Mouse (Mus musculus) lung, embryonic 16.5 days (tissue): ENCODE measurements around the gene Lsm12. TPM values are rescaled to one million over a fixed set of nuclear protein-coding genes. Genes with fewer than 3 reads are reported as not detected.
"Not testable (repeated sequence)": the region's sequence is repeated elsewhere in the genome, so short reads cannot be mapped to it uniquely, and the experiment has no call there.

Experiments used
- ATAC-seq: fragments of 200-750 bp; cut with Nextera tagmentation; 2 replicates; pipeline ENCODE4 v1.8.0; 2017; ENCODE audit warnings: low read depth, mild to moderate bottlenecking, moderate library complexity
- H3K27ac ChIP-seq: fragments of 300-500 bp; sonication (generic); 2 replicates; pipeline ENCODE4 v1.5.1; 2014; ENCODE audit warnings: mild to moderate bottlenecking, control low read depth, low read length
- H3K27me3 ChIP-seq: fragments of 300-500 bp; sonication (generic); 2 replicates; pipeline ENCODE4 v1.6.1; 2014; ENCODE audit warnings: low read depth, low read length, mixed read lengths; ENCODE audit not compliant: control insufficient read depth, insufficient read depth
- H3K36me3 ChIP-seq: fragments of 300-500 bp; sonication (generic); 2 replicates; pipeline ENCODE4 v1.6.1; 2014; ENCODE audit warnings: low read length; ENCODE audit not compliant: control insufficient read depth, insufficient read depth
- H3K4me1 ChIP-seq: fragments of 300-500 bp; sonication (generic); replicated peaks from 2 replicates; pipeline ENCODE4 v1.6.1; 2014; ENCODE audit warnings: low read length, mixed read lengths; ENCODE audit not compliant: control insufficient read depth, insufficient read depth
- H3K4me2 ChIP-seq: fragments of 300-500 bp; sonication (generic); 2 replicates; pipeline ENCODE4 v1.6.1; 2014; ENCODE audit warnings: low read depth, low read length, control low read depth
- H3K4me3 ChIP-seq: fragments of 300-500 bp; sonication (generic); 2 replicates; pipeline ENCODE4 v1.5.1; 2014; ENCODE audit warnings: mild to moderate bottlenecking, low read length, control low read depth
- H3K9ac ChIP-seq: fragments of 300-500 bp; sonication (generic); 2 replicates; pipeline ENCODE4 v1.6.1; 2014; ENCODE audit warnings: low read length, control low read depth
- H3K9me3 ChIP-seq: fragments of 300-500 bp; sonication (generic); 2 replicates; pipeline ENCODE4 v1.6.1; 2016; ENCODE audit warnings: low read length; ENCODE audit not compliant: control insufficient read depth
- WGBS: fragments of 180-500 bp; shearing (Covaris S2); extraction: QIAGEN DNeasy Blood & Tissue Kit; methylation state at CpG from one replicate; pipeline ENCODE4 v1.1.7; 2014; 5-methylcytosine and 5-hydroxymethylcytosine counted together
- polyA plus RNA-seq: library from polyadenylated mRNA; unstranded; fragments of >200 nt; fragmentation: Nextera tagmentation; extraction: Ambion mirVana; gene quantifications from 2 replicates; pipeline ENCODE4 v1.2.1, GENCODE M21; 2015

The Lsm12 gene
- polyA plus RNA-seq, 1 experiment from 2014 or later = 130 TPM

DNA sequence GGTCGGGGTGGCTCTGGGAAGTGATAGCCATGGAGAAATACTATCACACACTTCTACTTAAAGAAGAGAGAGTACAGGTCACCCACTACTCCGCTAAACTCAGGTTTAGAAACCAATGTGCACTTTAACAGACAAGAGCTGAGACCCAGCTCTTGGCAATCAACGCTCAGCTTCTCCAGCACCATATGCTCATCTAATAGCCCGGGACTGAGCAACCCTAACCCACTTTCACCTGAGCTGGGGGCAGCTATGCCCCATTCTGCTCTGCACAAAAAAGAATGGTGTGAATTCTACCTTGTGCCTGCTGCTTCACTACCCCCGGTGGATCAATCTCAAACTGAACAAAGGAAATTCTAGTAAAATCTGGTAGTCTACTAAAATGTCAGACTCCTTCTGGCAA lies 17.6 kb downstream of the Lsm12 start:
- Histone ChIP-seq H3K36me3 (peaks cover 34% of the 10 kb centered on the region), H3K4me1 (no peaks in the 10 kb centered on the region), H3K9ac (no peak overlapping the region), H3K4me3 (no peak overlapping the region), H3K27me3 (no peaks in the 10 kb centered on the region), H3K27ac (no peak overlapping the region), H3K4me2 (no peak overlapping the region), H3K9me3 (no peaks in the 10 kb centered on the region)
- ATAC-seq = no peak
- WGBS = 89% methylated on average over 5 of the region's 5 CpGs

GRCm38 (mm10) chr11:102165971-102166722 lies 18.9 kb downstream of the Lsm12 start:
- Histone ChIP-seq H3K27ac (no peak overlapping the region), H3K4me3 (no peak overlapping the region), H3K9me3 (no peaks in the 10 kb centered on the region), H3K4me1 (no peaks in the 10 kb centered on the region), H3K27me3 (no peaks in the 10 kb centered on the region), H3K36me3 (peaks cover 42% of the 10 kb centered on the region), H3K4me2 (no peak overlapping the region), H3K9ac (no peak overlapping the region)
- WGBS = 48% methylated on average over 6 of the region's 6 CpGs
- no peak for ATAC-seq

DNA sequence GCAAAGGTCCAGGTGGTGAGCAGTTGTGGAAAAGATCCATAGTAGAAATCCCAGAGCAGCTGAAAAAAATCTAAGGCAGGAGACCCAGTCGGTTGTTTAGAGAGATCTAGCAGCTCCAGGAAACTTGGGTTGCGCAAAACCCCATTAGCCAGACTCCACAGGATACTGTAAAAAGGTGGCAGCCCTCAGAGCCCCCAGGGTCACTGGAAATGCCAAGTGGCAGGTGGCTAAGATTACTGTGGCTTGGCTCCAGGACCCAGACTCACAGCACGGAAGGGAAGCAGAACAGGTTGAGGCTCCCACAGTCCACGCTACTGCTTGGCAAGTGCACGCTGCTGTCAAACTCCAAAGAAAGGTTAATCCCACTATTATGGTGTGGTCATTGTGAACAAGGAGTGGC lies 25.3 kb downstream of the Lsm12 start:
- no peak for ATAC-seq
- H3K4me2 ChIP-seq = no peak overlapping the region
- WGBS = 68% methylated on average over 5 of the region's 5 CpGs
- H3K27ac ChIP-seq = no peak overlapping the region
- H3K27me3 ChIP-seq = no peaks in the 10 kb centered on the region
- no peak overlapping the region for H3K4me3 ChIP-seq
- no peaks in the 10 kb centered on the region for H3K9me3 ChIP-seq
- no peak overlapping the region for H3K9ac ChIP-seq
- peaks cover 5% of the 10 kb centered on the region for H3K4me1 ChIP-seq
- H3K36me3 ChIP-seq = peaks cover 24% of the 10 kb centered on the region

DNA sequence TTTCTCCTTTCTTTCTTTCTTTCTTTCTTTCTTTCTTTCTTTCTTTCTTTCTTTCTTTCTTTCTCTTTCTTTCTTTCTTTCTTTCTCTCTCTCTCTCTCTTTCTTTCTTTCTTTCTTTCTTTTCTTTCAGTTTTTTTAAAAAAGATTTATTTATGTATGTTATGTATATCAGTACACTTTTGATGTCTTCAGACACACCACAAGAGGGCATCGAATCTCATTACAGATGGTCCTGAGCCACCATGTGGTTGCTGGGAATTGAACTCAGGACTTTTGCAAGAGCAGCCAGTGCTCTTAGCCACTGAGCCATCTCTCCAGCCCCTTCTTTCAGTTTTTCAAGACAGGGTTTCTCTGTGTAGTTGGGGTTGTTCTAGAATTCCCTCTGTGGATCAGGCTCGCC lies 27.1 kb downstream of the Lsm12 start:
- not testable (repeated sequence) for H3K4me2 ChIP-seq, H3K9ac ChIP-seq, H3K4me1 ChIP-seq, ATAC-seq, H3K9me3 ChIP-seq, H3K4me3 ChIP-seq, H3K27me3 ChIP-seq, H3K27ac ChIP-seq
- H3K36me3 ChIP-seq = peaks cover 18% of the 10 kb centered on the region
- WGBS = 71% methylated on average over 2 of the region's 2 CpGs

- ATAC-seq = no peak
- no peak overlapping the region for H3K27ac ChIP-seq
- H3K4me2 ChIP-seq = no peak overlapping the region
Observed at GRCm38 (mm10) chr11:102156786-102157089, 28.4 kb downstream of the Lsm12 start.

DNA sequence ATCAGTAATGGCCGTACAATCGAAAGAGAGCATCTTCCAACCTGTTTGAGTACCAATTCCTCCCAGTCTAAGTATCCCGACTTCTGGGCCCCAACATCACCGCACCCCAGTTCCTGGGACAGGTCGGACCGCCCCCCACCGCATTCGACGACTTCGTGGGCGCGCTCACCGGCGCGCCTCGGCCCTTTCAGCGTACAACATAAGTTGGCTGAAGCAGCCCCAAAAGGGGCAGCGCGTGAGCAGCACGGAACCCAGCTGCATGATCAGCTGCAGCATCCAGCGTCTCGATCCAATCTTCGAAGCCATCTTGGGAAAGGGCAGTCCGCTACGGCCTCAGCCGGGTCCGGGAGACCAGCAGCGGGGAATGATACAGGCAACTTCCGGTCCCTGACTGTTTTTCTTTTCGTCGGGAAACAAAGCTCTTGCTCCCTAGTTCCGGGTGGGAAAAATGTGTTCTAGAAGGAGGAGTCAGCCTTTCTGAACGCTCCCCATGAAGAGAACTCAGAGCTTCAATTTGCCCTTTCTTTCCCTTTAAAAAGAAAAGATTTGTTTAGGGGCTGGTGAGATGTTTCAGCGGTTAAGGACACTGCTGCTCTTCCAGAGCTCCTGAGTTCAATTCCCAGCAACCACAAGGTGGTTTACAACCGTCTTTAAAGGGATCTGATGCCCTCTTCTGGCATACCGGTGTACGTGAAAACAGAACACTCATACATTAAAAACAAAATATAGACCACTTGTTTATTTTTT lies 28.9 kb downstream of the Lsm12 start, which contains the start of gene Tmem101:
Gene Tmem101 (minus strand): TSS at position 366 of the 747 bp plus-strand sequence.
- H3K4me3 ChIP-seq = peak within 1 kb of the TSS; percentile 83
- H3K4me1 ChIP-seq = peaks cover 5% of the 10 kb centered on the region
- peak within 1 kb of the TSS; percentile 88 for H3K4me2 ChIP-seq
- H3K9ac ChIP-seq = peak within 1 kb of the TSS; percentile 86
- ATAC-seq = peak; percentile 93
- WGBS = 0% methylated on average over 37 of the region's 37 CpGs
- no peaks in the 10 kb centered on the region for H3K27me3 ChIP-seq
- peak within 1 kb of the TSS; percentile 51; the same call in 1 of the 2 replicates for H3K27ac ChIP-seq
- peaks cover 9% of the 10 kb centered on the region for H3K36me3 ChIP-seq
- H3K9me3 ChIP-seq = no peaks in the 10 kb centered on the region

More at GRCm38 (mm10) chr11:102156786-102157089, 28.4 kb downstream of the Lsm12 start:
- no peak overlapping the region for H3K9ac ChIP-seq
- 9% methylated on average over 1 of the region's 1 CpGs for WGBS
- no peaks in the 10 kb centered on the region for H3K27me3 ChIP-seq
- no peaks in the 10 kb centered on the region for H3K9me3 ChIP-seq
- H3K36me3 ChIP-seq = peaks cover 14% of the 10 kb centered on the region
- no peak overlapping the region for H3K4me3 ChIP-seq
- H3K4me1 ChIP-seq = peaks cover 5% of the 10 kb centered on the region

- H3K27me3 ChIP-seq = peaks cover 56% of the 10 kb centered on the region
- peak; percentile 20; the same call in 1 of the 2 replicates for ATAC-seq
- no peak overlapping the region for H3K27ac ChIP-seq
- H3K4me1 ChIP-seq = peaks cover 10% of the 10 kb centered on the region; the same call in 1 of the 2 replicates
- no peak overlapping the region for H3K4me3 ChIP-seq
- H3K9me3 ChIP-seq = no peaks in the 10 kb centered on the region
- peaks cover 2% of the 10 kb centered on the region; the same call in 1 of the 2 replicates for H3K36me3 ChIP-seq
- H3K9ac ChIP-seq = no peak overlapping the region
- WGBS = 10% methylated on average over 34 of the region's 34 CpGs
- H3K4me2 ChIP-seq = 0 out of 2 replicates have a peak overlapping the region, but pooled peaks have one; percentile 11
Observed at GRCm38 (mm10) chr11:102147213-102147989, 37.7 kb downstream of the Lsm12 start.

GRCm38 (mm10) chr11:102146531-102146930 lies 38.6 kb downstream of the Lsm12 start:
- Histone ChIP-seq H3K4me3 (no peak overlapping the region), H3K4me1 (peaks cover 10% of the 10 kb centered on the region; the same call in 1 of the 2 replicates), H3K36me3 (no peaks in the 10 kb centered on the region), H3K27me3 (peaks cover 56% of the 10 kb centered on the region), H3K9me3 (no peaks in the 10 kb centered on the region), H3K27ac (no peak overlapping the region), H3K9ac (no peak overlapping the region), H3K4me2 (no peak overlapping the region)
- 11% methylated on average over 17 of the region's 17 CpGs for WGBS
- no peak for ATAC-seq

DNA sequence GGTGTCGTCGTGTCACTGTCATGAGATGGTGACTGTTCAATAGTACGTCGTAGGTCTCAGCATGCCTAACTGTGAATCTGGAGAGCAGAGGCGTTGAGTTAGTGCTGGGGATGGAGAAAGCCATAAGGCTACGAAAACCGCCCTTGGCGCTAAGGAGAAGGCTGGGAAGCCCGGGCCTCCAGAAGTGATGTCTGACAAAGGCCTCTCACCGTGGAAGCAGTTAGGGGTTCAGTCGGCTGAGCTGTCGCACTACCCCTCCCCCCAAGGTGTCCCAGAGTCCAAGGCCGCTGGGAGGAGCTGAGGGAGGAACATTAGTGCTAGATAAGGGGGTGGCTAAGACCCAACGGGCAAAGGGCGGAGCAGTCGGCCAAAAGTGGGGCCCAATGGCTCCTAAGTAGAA lies 39.1 kb downstream of the Lsm12 start:
- ATAC-seq = peak; percentile 17; the same call in 1 of the 2 replicates
- no peak overlapping the region for H3K27ac ChIP-seq
- peaks cover 56% of the 10 kb centered on the region for H3K27me3 ChIP-seq
- H3K36me3 ChIP-seq = no peaks in the 10 kb centered on the region
- H3K4me2 ChIP-seq = peak overlapping the region; percentile 59
- WGBS = 4% methylated on average over 16 of the region's 16 CpGs
- no peak overlapping the region for H3K9ac ChIP-seq
- no peaks in the 10 kb centered on the region for H3K9me3 ChIP-seq
- H3K4me3 ChIP-seq = peak overlapping the region; percentile 38
- H3K4me1 ChIP-seq = peaks cover 10% of the 10 kb centered on the region; the same call in 1 of the 2 replicates
